Mouse (Mus musculus) hindbrain, embryonic 12.5 days (tissue): ENCODE results near the gene Tnfrsf25. TPM values are rescaled to one million over a fixed set of nuclear protein-coding genes. Genes with fewer than 3 reads are reported as not detected.

Experiments used
- ATAC-seq: fragments of 200-750 bp; cut with Nextera tagmentation; 2 replicates; pipeline ENCODE4 v1.8.0; 2017; ENCODE audit warnings: moderate TSS enrichment; ENCODE audit not compliant: low FRiP score
- H3K27ac ChIP-seq: fragments of 300-500 bp; sonication (generic); 2 replicates; pipeline ENCODE4 v1.5.1; 2016; ENCODE audit warnings: mild to moderate bottlenecking
- H3K27me3 ChIP-seq: fragments of 300-500 bp; sonication (generic); 2 replicates; pipeline ENCODE4 v1.6.1; 2016; ENCODE audit warnings: mild to moderate bottlenecking
- H3K36me3 ChIP-seq: fragments of 300-500 bp; sonication (generic); 2 replicates; pipeline ENCODE4 v1.6.1; 2016; ENCODE audit warnings: mild to moderate bottlenecking
- H3K4me1 ChIP-seq: fragments of 300-500 bp; sonication (generic); 2 replicates; pipeline ENCODE4 v1.6.1; 2016
- H3K4me2 ChIP-seq: fragments of 300-500 bp; sonication (generic); replicated peaks from 2 replicates; pipeline ENCODE4 v1.6.1; 2016; ENCODE audit warnings: mild to moderate bottlenecking
- H3K4me3 ChIP-seq: fragments of 300-500 bp; sonication (generic); 2 replicates; pipeline ENCODE4 v1.5.1; 2016; ENCODE audit warnings: mild to moderate bottlenecking
- H3K9ac ChIP-seq: fragments of 300-500 bp; sonication (generic); 2 replicates; pipeline ENCODE4 v1.6.1; 2016; ENCODE audit warnings: mild to moderate bottlenecking, moderate library complexity
- H3K9me3 ChIP-seq: fragments of 300-500 bp; sonication (generic); replicated peaks from 2 replicates; pipeline ENCODE4 v1.6.1; 2016; ENCODE audit warnings: mild to moderate bottlenecking
- WGBS: fragments of 180-500 bp; shearing (Covaris S2); methylation state at CpG from one replicate; pipeline ENCODE4 v1.1.7; 2016; 5-methylcytosine and 5-hydroxymethylcytosine counted together
- polyA plus RNA-seq: library from polyadenylated mRNA; unstranded; fragments of >200 nt; fragmentation: Nextera tagmentation; extraction: Ambion mirVana; gene quantifications from 2 replicates; pipeline ENCODE4 v1.2.1, GENCODE M21; 2016

Tnfrsf25 gene
- polyA plus RNA-seq, 1 experiment from 2014 or later: 0.74 TPM

GRCm38 (mm10) chr4:152136876-152137250 is 21.1 kb downstream of the Tnfrsf25 start:
- no peak overlapping the region for H3K9ac ChIP-seq
- peaks cover 82% of the 10 kb centered on the region for H3K27me3 ChIP-seq
- no peak for ATAC-seq
- peaks cover 22% of the 10 kb centered on the region for H3K4me1 ChIP-seq
- no peak overlapping the region for H3K4me2 ChIP-seq
- WGBS: 90% methylated on average over 2 of the region's 2 CpGs
- no peak overlapping the region for H3K27ac ChIP-seq
- no peaks in the 10 kb centered on the region for H3K9me3 ChIP-seq
- H3K36me3 ChIP-seq: no peaks in the 10 kb centered on the region
- H3K4me3 ChIP-seq: no peak overlapping the region

DNA sequence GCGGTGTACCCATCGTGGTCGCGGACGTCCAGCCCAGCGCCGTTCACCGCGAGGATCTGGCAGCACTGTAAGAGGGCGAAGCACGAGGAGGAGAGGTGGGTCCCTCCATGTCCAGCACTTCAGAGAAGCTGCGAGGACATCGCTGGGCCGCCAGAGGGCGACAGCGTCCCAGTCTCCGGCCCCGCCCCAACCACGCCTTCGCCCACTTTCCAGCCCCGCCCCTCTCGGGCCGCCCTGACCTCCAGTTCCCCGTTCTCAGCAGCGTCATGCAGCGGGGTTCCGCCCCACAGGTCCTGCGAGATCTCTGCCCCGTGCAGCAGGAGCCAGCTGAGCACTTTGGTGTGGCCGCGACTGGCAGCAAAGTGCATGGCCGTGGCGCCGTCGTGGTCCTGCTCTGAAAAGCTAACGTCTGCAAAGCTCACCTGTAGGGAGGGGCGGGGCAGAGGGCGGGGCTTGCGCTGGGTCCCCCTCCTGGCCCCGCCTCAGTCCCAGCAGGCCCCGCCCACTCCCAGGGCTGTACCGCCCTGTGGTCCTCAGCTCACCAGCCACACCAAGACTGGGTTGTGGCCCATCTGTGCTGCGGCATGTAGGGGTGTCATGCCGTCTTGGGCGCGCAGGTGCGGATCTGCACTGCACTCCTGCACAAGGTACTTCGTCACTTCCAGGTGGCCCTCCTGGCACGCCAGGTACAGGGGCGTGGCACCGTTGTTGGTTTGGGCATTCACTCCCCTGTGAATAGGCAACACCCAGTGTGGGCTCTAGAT is 22.9 kb downstream of the Tnfrsf25 start:
- H3K4me1 ChIP-seq: peaks cover 11% of the 10 kb centered on the region
- H3K4me3 ChIP-seq: peak overlapping the region; percentile 36
- H3K36me3 ChIP-seq: no peaks in the 10 kb centered on the region
- no peak overlapping the region for H3K9ac ChIP-seq
- H3K4me2 ChIP-seq: peak overlapping the region; percentile 56
- H3K9me3 ChIP-seq: no peaks in the 10 kb centered on the region
- no peak overlapping the region for H3K27ac ChIP-seq
- ATAC-seq: peak; percentile 69
- WGBS: 3% methylated on average over 50 of the region's 51 CpGs
- H3K27me3 ChIP-seq: peaks cover 71% of the 10 kb centered on the region

DNA sequence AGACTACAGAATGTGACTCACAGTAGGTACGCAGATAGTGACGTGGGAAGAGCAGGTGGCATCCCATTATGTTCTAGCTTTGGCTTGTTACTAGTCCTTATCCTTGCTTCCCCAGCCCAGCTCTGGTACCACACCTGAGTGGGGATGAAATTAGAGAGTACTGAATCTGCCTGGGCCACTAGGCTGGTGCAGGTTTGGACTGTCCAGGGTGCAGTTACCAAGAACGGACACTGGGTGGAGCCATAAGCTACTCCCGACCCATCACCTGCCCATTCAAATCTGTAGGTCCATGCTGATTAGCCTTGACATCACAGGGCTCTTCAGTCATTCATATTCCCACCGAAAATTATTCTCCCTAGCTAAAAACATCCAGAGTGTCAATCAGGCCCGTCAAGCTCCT is 24.7 kb downstream of the Tnfrsf25 start:
- Histone ChIP-seq H3K27ac (no peak overlapping the region), H3K9me3 (no peaks in the 10 kb centered on the region), H3K36me3 (no peaks in the 10 kb centered on the region), H3K27me3 (peaks cover 62% of the 10 kb centered on the region), H3K4me1 (peaks cover 11% of the 10 kb centered on the region), H3K9ac (no peak overlapping the region), H3K4me3 (no peak overlapping the region), H3K4me2 (no peak overlapping the region)
- ATAC-seq: no peak
- WGBS: 31% methylated on average over 6 of the region's 6 CpGs

DNA sequence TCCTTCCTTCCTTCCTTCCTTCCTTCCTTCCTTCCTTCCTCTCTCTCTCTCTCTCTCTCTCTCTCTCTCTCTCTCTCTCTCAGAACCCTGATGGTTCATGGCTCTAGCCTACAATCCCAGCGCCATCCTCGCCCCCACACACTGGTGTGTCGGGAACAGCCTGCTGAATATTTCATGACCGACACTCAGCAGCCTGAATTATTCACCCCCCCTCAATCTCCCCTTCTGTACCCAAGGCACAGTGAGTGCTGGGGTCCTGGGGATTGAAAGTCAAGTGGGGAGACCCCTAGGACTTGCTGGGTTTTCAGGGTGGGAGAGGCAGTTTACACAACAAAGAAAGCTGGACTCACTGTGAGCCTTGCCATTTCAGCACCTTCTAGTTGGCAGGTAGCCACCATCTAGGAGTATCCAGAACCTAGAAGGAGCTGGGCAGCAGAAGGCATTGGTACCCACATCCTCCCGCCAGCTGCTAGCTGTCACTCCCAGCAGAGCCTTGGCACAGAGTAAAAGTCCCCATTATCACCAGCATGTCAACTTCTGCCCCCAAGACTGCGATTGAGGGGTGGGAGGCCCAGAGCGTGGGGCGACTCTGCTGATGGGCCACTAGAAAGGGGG is 25.9 kb downstream of the Tnfrsf25 start:
- peaks cover 9% of the 10 kb centered on the region for H3K4me1 ChIP-seq
- H3K4me3 ChIP-seq: no peak overlapping the region
- ATAC-seq: no peak
- no peak overlapping the region for H3K9ac ChIP-seq
- H3K4me2 ChIP-seq: no peak overlapping the region
- no peak overlapping the region for H3K27ac ChIP-seq
- no peaks in the 10 kb centered on the region for H3K36me3 ChIP-seq
- H3K27me3 ChIP-seq: peaks cover 53% of the 10 kb centered on the region
- 69% methylated on average over 8 of the region's 8 CpGs for WGBS
- no peaks in the 10 kb centered on the region for H3K9me3 ChIP-seq

DNA sequence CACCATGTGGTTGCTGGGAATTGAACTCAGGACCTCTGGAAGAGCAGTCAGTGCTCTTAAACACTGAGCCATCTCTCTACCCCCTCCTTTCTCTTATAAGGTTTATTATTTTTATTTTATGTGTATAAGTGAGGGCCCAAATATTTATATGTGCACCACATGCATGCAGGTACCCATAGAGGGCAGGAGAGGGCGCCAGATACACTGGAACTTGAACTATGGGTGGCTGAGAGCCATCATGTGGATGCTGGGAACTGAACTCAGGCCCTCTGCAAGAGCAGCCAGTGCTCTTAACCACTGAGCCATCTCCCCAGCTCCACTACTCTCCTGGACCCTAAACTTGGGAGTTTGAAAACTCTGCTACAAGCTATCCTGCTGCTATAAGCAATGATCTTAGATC is 27.9 kb downstream of the Tnfrsf25 start:
- H3K4me1 ChIP-seq: peaks cover 4% of the 10 kb centered on the region
- ATAC-seq: no peak
- no peak overlapping the region for H3K4me3 ChIP-seq
- no peak overlapping the region for H3K4me2 ChIP-seq
- H3K9ac ChIP-seq: no peak overlapping the region
- no peak overlapping the region for H3K27ac ChIP-seq
- no peaks in the 10 kb centered on the region for H3K9me3 ChIP-seq
- WGBS: 26% methylated on average over 1 of the region's 1 CpGs
- peaks cover 53% of the 10 kb centered on the region for H3K27me3 ChIP-seq
- no peaks in the 10 kb centered on the region for H3K36me3 ChIP-seq

- H3K4me2 ChIP-seq: no peak overlapping the region
- peaks cover 58% of the 10 kb centered on the region for H3K27me3 ChIP-seq
- no peak for ATAC-seq
- no peaks in the 10 kb centered on the region for H3K36me3 ChIP-seq
- WGBS: 85% methylated on average over 8 of the region's 10 CpGs
- H3K9me3 ChIP-seq: no peaks in the 10 kb centered on the region
- H3K4me1 ChIP-seq: no peaks in the 10 kb centered on the region
- H3K9ac ChIP-seq: no peak overlapping the region
- no peak overlapping the region for H3K4me3 ChIP-seq
- H3K27ac ChIP-seq: no peak overlapping the region
Observed at GRCm38 (mm10) chr4:152145473-152145872, 29.7 kb downstream of the Tnfrsf25 start.

DNA sequence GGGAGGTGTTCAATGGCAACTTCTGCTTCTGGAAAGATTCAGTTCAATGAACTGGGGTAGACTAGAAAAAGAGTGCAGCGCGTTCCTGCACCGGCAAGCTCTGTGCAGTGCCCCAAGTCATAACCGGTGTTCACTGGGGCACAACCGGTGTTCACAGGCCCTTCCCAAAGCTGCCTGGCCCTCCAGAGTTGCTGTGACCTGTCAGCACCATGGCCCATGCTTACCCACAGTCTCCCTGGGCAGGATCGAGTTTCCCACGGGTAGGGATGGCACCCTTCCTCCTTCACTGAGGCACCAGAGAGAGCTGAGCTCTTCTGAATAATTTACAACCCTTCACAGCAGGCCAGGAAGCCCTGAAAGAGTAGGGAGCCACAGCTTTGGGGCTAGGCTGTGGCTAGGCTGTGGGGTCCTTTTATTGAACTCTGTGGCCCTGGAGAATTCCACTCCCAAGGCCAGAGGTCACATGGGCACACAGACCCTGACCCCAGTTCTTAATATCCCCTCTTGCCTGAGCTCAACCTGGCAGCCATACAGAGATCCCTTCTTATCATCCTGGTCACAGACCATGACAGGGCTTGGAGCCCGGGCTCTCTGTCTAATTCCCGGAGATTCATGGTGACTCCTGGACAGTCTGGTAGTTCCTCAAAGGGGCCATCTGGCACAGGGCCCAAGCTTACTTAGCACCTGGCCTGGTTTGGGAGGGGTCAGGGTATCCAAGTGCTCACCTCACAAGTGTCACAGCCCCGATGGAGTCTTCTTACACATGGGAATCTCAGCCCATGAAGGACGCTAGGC is 30.5 kb downstream of the Tnfrsf25 start:
- no peak overlapping the region for H3K9ac ChIP-seq
- peaks cover 57% of the 10 kb centered on the region for H3K27me3 ChIP-seq
- no peak overlapping the region for H3K4me3 ChIP-seq
- no peaks in the 10 kb centered on the region for H3K36me3 ChIP-seq
- ATAC-seq: no peak
- H3K4me1 ChIP-seq: no peaks in the 10 kb centered on the region
- H3K9me3 ChIP-seq: no peaks in the 10 kb centered on the region
- WGBS: 62% methylated on average over 11 of the region's 11 CpGs
- H3K4me2 ChIP-seq: no peak overlapping the region
- H3K27ac ChIP-seq: no peak overlapping the region

DNA sequence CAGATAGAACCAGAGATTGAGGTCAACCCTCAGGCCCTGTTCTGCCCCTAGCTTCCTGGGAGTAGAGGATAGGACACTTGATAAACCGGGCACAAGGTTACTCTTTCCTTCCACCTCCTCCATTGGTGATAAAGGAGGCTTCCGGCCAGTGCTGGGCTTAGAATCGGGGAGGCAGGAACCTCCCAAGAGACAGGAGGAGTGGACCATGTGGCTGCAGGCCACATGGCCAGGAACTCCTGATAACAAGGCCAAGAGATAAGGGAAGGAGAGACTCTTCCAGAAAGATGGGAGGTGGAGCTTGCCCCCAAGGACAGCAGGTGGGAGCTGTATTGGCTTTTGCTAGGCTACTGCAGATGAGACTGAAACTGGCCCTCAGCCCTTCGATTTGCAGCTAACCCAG is 34.8 kb downstream of the Tnfrsf25 start:
- Histone ChIP-seq H3K4me1 (peaks cover 11% of the 10 kb centered on the region), H3K27ac (no peak overlapping the region), H3K36me3 (no peaks in the 10 kb centered on the region), H3K9ac (no peak overlapping the region), H3K9me3 (no peaks in the 10 kb centered on the region), H3K4me2 (no peak overlapping the region), H3K4me3 (no peak overlapping the region), H3K27me3 (peaks cover 83% of the 10 kb centered on the region)
- no peak for ATAC-seq
- 73% methylated on average over 4 of the region's 4 CpGs for WGBS

GRCm38 (mm10) chr4:152151451-152151965 is 35.8 kb downstream of the Tnfrsf25 start:
- Histone ChIP-seq H3K27ac (no peak overlapping the region), H3K9me3 (no peaks in the 10 kb centered on the region), H3K4me1 (peaks cover 11% of the 10 kb centered on the region), H3K4me3 (peak overlapping the region; percentile 34), H3K9ac (no peak overlapping the region), H3K27me3 (peaks cover 88% of the 10 kb centered on the region), H3K4me2 (peak overlapping the region; percentile 55), H3K36me3 (no peaks in the 10 kb centered on the region)
- 17% methylated on average over 7 of the region's 7 CpGs for WGBS
- peak; percentile 13; the same call in 1 of the 2 replicates for ATAC-seq

- peak within 1 kb of the TSS; percentile 55 for H3K4me2 ChIP-seq
Observed at GRCm38 (mm10) chr4:152151966-152152544, 36.3 kb downstream of the Tnfrsf25 start, which contains the start of gene Espn. TSS of gene Espn (minus strand) at chr4:152152371.

GRCm38 (mm10) chr4:152153771-152154177 is 38.0 kb downstream of the Tnfrsf25 start:
- Histone ChIP-seq H3K27ac (no peak overlapping the region), H3K27me3 (peaks cover 91% of the 10 kb centered on the region), H3K4me3 (peak overlapping the region; percentile 22; the same call in 1 of the 2 replicates), H3K36me3 (no peaks in the 10 kb centered on the region), H3K4me2 (peak overlapping the region; percentile 39), H3K4me1 (peaks cover 17% of the 10 kb centered on the region), H3K9me3 (no peaks in the 10 kb centered on the region), H3K9ac (no peak overlapping the region)
- no peak for ATAC-seq
- 1% methylated on average over 23 of the region's 23 CpGs for WGBS

More at GRCm38 (mm10) chr4:152151966-152152544, 36.3 kb downstream of the Tnfrsf25 start, which contains the start of gene Espn:
- peak within 1 kb of the TSS; percentile 34 for H3K4me3 ChIP-seq
- H3K4me1 ChIP-seq: peaks cover 11% of the 10 kb centered on the region
- peaks cover 90% of the 10 kb centered on the region for H3K27me3 ChIP-seq
- H3K9me3 ChIP-seq: no peaks in the 10 kb centered on the region
- H3K27ac ChIP-seq: no peak within 1 kb of the TSS
- peak within 1 kb of the TSS; percentile 29; the same call in 1 of the 2 replicates for H3K9ac ChIP-seq
- H3K36me3 ChIP-seq: no peaks in the 10 kb centered on the region
- under 1% methylated on average over 48 of the region's 57 CpGs for WGBS
- peak; percentile 66 for ATAC-seq

DNA sequence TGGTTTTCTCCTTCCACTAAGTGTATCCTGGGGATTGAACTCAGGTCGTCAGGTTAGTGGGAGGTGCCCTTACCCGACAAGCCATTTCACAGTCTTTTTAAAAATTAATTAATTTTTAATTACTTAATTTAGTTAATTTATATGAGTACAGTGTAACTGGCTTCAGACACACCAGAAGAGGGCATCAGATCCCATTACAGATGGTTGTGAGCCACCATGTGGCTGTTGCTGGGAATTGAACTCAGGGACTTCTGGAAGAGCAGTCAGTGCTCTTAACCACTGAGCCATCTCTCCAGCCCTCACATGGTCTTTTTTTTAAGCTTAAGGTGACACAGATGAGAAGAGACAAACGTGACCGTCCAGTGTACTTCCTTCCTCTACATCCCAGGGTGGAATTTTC is 39.3 kb downstream of the Tnfrsf25 start:
- Histone ChIP-seq H3K36me3 (no peaks in the 10 kb centered on the region), H3K4me2 (no peak overlapping the region), H3K9me3 (no peaks in the 10 kb centered on the region), H3K27me3 (peaks cover 91% of the 10 kb centered on the region), H3K9ac (no peak overlapping the region), H3K27ac (no peak overlapping the region), H3K4me1 (peaks cover 27% of the 10 kb centered on the region), H3K4me3 (no peak overlapping the region)
- 74% methylated on average over 4 of the region's 4 CpGs for WGBS
- ATAC-seq: no peak
